Mouse (Mus musculus) stomach, embryonic 16.5 days (tissue): Measurements from ENCODE around the gene Sema3c. TPM values are rescaled to one million over a fixed set of nuclear protein-coding genes. Genes with fewer than 3 reads are reported as not detected.

ENCODE experiments used
- ATAC-seq: fragments of 200-750 bp; cut with Nextera tagmentation; 2 replicates; pipeline ENCODE4 v1.8.0; 2017; ENCODE audit warnings: moderate number of reproducible peaks, moderate TSS enrichment; ENCODE audit not compliant: insufficient read depth, low FRiP score
- H3K27ac ChIP-seq: fragments of 300-500 bp; sonication (generic); 2 replicates; pipeline ENCODE4 v1.5.1; 2014; ENCODE audit warnings: low read length
- H3K27me3 ChIP-seq: fragments of 300-500 bp; sonication (generic); 2 replicates; pipeline ENCODE4 v1.6.1; 2014; ENCODE audit warnings: low read length, control low read depth, mixed read lengths; ENCODE audit not compliant: control insufficient read depth, insufficient read depth
- H3K36me3 ChIP-seq: fragments of 300-500 bp; sonication (generic); 2 replicates; pipeline ENCODE4 v1.6.1; 2014; ENCODE audit warnings: low read length; ENCODE audit not compliant: control insufficient read depth, insufficient read depth
- H3K4me1 ChIP-seq: fragments of 300-500 bp; sonication (generic); 2 replicates; pipeline ENCODE4 v1.6.1; 2014; ENCODE audit warnings: low read length, control low read depth, mixed read lengths; ENCODE audit not compliant: control insufficient read depth, insufficient read depth
- H3K4me2 ChIP-seq: fragments of 300-500 bp; sonication (generic); 2 replicates; pipeline ENCODE4 v1.6.1; 2014; ENCODE audit warnings: low read depth, low read length, mixed read lengths
- H3K4me3 ChIP-seq: fragments of 300-500 bp; sonication (generic); replicated peaks from 2 replicates; pipeline ENCODE4 v1.5.1; 2014; ENCODE audit warnings: mild to moderate bottlenecking, low read length
- H3K9ac ChIP-seq: fragments of 300-500 bp; sonication (generic); 2 replicates; pipeline ENCODE4 v1.6.1; 2014; ENCODE audit warnings: low read length
- H3K9me3 ChIP-seq: fragments of 300-500 bp; sonication (generic); replicated peaks from 2 replicates; pipeline ENCODE4 v1.6.1; 2016; ENCODE audit warnings: low read length, control low read depth; ENCODE audit not compliant: control insufficient read depth
- WGBS: fragments of 180-500 bp; shearing (Covaris S2); extraction: QIAGEN DNeasy Blood & Tissue Kit; methylation state at CpG from one replicate; pipeline ENCODE4 v1.1.7; 2014; 5-methylcytosine and 5-hydroxymethylcytosine counted together
- polyA plus RNA-seq: library from polyadenylated mRNA; unstranded; fragments of >200 nt; fragmentation: Nextera tagmentation; extraction: Ambion mirVana; gene quantifications from 2 replicates; pipeline ENCODE4 v1.2.1, GENCODE M21; 2015

Gene Sema3c
- polyA plus RNA-seq, 1 experiment from 2014 or later: 70.3 TPM

- Histone ChIP-seq H3K9ac (peak overlapping the region; percentile 77), H3K27ac (peak overlapping the region; percentile 91; the same call in 1 of the 2 replicates), H3K9me3 (no peaks in the 10 kb centered on the region), H3K4me2 (peak overlapping the region; percentile 57), H3K27me3 (no peaks in the 10 kb centered on the region), H3K36me3 (no peaks in the 10 kb centered on the region), H3K4me1 (peaks cover 2% of the 10 kb centered on the region; the same call in 1 of the 2 replicates), H3K4me3 (peak overlapping the region; percentile 71)
- WGBS: 13% methylated on average over 7 of the region's 7 CpGs
- ATAC-seq: no peak
Observed at GRCm38 (mm10) chr5:17575183-17575495, 1.1 kb downstream of the Sema3c start.

GRCm38 (mm10) chr5:17576069-17576468, 2.0 kb downstream of the Sema3c start:
- ATAC-seq: no peak
- Histone ChIP-seq H3K4me2 (peak overlapping the region; percentile 57), H3K4me1 (peaks cover 2% of the 10 kb centered on the region; the same call in 1 of the 2 replicates), H3K27me3 (no peaks in the 10 kb centered on the region), H3K4me3 (peak overlapping the region; percentile 71), H3K27ac (no peak overlapping the region), H3K9me3 (no peaks in the 10 kb centered on the region), H3K36me3 (no peaks in the 10 kb centered on the region), H3K9ac (no peak overlapping the region)
- WGBS: 40% methylated on average over 2 of the region's 2 CpGs

GRCm38 (mm10) chr5:17582047-17582515, 8.0 kb downstream of the Sema3c start:
- H3K4me2 ChIP-seq: no peak overlapping the region
- WGBS: 61% methylated on average over 2 of the region's 2 CpGs
- H3K4me1 ChIP-seq: no peaks in the 10 kb centered on the region
- ATAC-seq: no peak
- no peaks in the 10 kb centered on the region for H3K27me3 ChIP-seq
- no peak overlapping the region for H3K9ac ChIP-seq
- no peak overlapping the region for H3K27ac ChIP-seq
- no peaks in the 10 kb centered on the region for H3K9me3 ChIP-seq
- H3K36me3 ChIP-seq: no peaks in the 10 kb centered on the region
- no peak overlapping the region for H3K4me3 ChIP-seq

GRCm38 (mm10) chr5:17584299-17584945, 10.3 kb downstream of the Sema3c start:
- Histone ChIP-seq H3K4me1 (no peaks in the 10 kb centered on the region), H3K4me2 (no peak overlapping the region), H3K9me3 (no peaks in the 10 kb centered on the region), H3K27ac (no peak overlapping the region), H3K9ac (no peak overlapping the region), H3K36me3 (no peaks in the 10 kb centered on the region), H3K4me3 (no peak overlapping the region), H3K27me3 (no peaks in the 10 kb centered on the region)
- no peak; the same call in 1 of the 2 replicates for ATAC-seq
- 54% methylated on average over 2 of the region's 2 CpGs for WGBS

- Histone ChIP-seq H3K27ac (no peak overlapping the region), H3K9ac (no peak overlapping the region), H3K4me3 (no peak overlapping the region), H3K9me3 (no peaks in the 10 kb centered on the region), H3K4me2 (no peak overlapping the region), H3K36me3 (no peaks in the 10 kb centered on the region), H3K27me3 (no peaks in the 10 kb centered on the region), H3K4me1 (no peaks in the 10 kb centered on the region)
- 86% methylated on average over 2 of the region's 2 CpGs for WGBS
- no peak for ATAC-seq
Observed at GRCm38 (mm10) chr5:17586518-17587210, 12.6 kb downstream of the Sema3c start.

- no peaks in the 10 kb centered on the region for H3K4me1 ChIP-seq
- ATAC-seq: no peak
- WGBS: 71% methylated on average over 3 of the region's 3 CpGs
Observed at GRCm38 (mm10) chr5:17591908-17592307, 17.8 kb downstream of the Sema3c start.

GRCm38 (mm10) chr5:17601700-17602099, 27.6 kb downstream of the Sema3c start:
- no peak overlapping the region for H3K27ac ChIP-seq
- no peak for ATAC-seq
- no peak overlapping the region for H3K4me2 ChIP-seq
- H3K4me1 ChIP-seq: no peaks in the 10 kb centered on the region
- 46% methylated on average over 4 of the region's 4 CpGs for WGBS
- no peaks in the 10 kb centered on the region for H3K9me3 ChIP-seq
- H3K27me3 ChIP-seq: no peaks in the 10 kb centered on the region
- no peak overlapping the region for H3K4me3 ChIP-seq
- no peaks in the 10 kb centered on the region for H3K36me3 ChIP-seq
- H3K9ac ChIP-seq: no peak overlapping the region

More at GRCm38 (mm10) chr5:17591908-17592307, 17.8 kb downstream of the Sema3c start:
- H3K4me2 ChIP-seq: no peak overlapping the region
- no peaks in the 10 kb centered on the region for H3K9me3 ChIP-seq
- no peaks in the 10 kb centered on the region for H3K36me3 ChIP-seq
- no peaks in the 10 kb centered on the region for H3K27me3 ChIP-seq
- H3K4me3 ChIP-seq: no peak overlapping the region
- H3K9ac ChIP-seq: no peak overlapping the region
- no peak overlapping the region for H3K27ac ChIP-seq

GRCm38 (mm10) chr5:17620619-17621018, 46.5 kb downstream of the Sema3c start:
- Histone ChIP-seq H3K9me3 (no peaks in the 10 kb centered on the region), H3K9ac (no peak overlapping the region), H3K4me2 (no peak overlapping the region), H3K27me3 (no peaks in the 10 kb centered on the region), H3K27ac (no peak overlapping the region), H3K36me3 (no peaks in the 10 kb centered on the region), H3K4me3 (no peak overlapping the region), H3K4me1 (no peaks in the 10 kb centered on the region)
- 62% methylated on average over 2 of the region's 2 CpGs for WGBS
- no peak for ATAC-seq

- H3K4me1 ChIP-seq: no peaks in the 10 kb centered on the region
- H3K9me3 ChIP-seq: no peaks in the 10 kb centered on the region
- WGBS: 89% methylated on average over 2 of the region's 2 CpGs
- no peaks in the 10 kb centered on the region for H3K27me3 ChIP-seq
- no peak overlapping the region for H3K4me2 ChIP-seq
- H3K4me3 ChIP-seq: no peak overlapping the region
- H3K27ac ChIP-seq: no peak overlapping the region
- no peaks in the 10 kb centered on the region for H3K36me3 ChIP-seq
- no peak for ATAC-seq
- no peak overlapping the region for H3K9ac ChIP-seq
Observed at GRCm38 (mm10) chr5:17622564-17622963, 48.5 kb downstream of the Sema3c start.
